Mouse (Mus musculus): Measurements from ENCODE around the gene Tbc1d24.

- TF ChIP-seq CTCF (IDR thresholded peaks at IDR 0.05; ENCODE audit: low read depth) (no peak), EP300 (IDR thresholded peaks at IDR 0.05; ENCODE audit: low read depth) (no peak)
These were observed 38.2 kb downstream of the Tbc1d24 start for GRCm38 (mm10) chr17:24167120-24167519.

Data from liver, embryonic 14.5 days (tissue).